Mouse (Mus musculus): Measurements from ENCODE around the gene Zbtb5. TPM values are rescaled to one million over a fixed set of nuclear protein-coding genes. Genes with fewer than 3 reads are reported as not detected.
"Not testable (repeated sequence)": the region's sequence is repeated elsewhere in the genome, so short reads cannot be mapped to it uniquely, and the experiment has no call there.

Zbtb5 gene
- polyA plus RNA-seq, 1 experiment from 2014 or later, result 22.8 TPM

- Histone ChIP-seq H3K9me3 (no peaks in the 10 kb centered on the region), H3K9ac (no peak overlapping the region), H3K4me3 (no peak overlapping the region), H3K27me3 (no peaks in the 10 kb centered on the region), H3K36me3 (no peaks in the 10 kb centered on the region), H3K4me2 (no peak overlapping the region), H3K27ac (no peak overlapping the region), H3K4me1 (no peaks in the 10 kb centered on the region)
- ATAC-seq (ENCODE audit: insufficient number of reproducible peaks, low FRiP score, low TSS enrichment, low read depth), result no peak
- 70% methylated on average over 11 of the region's 11 CpGs for WGBS
Observed at GRCm38 (mm10) chr4:44963156-44963555, 49.1 kb downstream of the Zbtb5 start.

GRCm38 (mm10) chr4:44959220-44959619 lies 53.0 kb downstream of the Zbtb5 start:
- Histone ChIP-seq H3K36me3 (no peaks in the 10 kb centered on the region), H3K27ac (no peak overlapping the region), H3K9me3 (no peaks in the 10 kb centered on the region), H3K27me3 (no peaks in the 10 kb centered on the region), H3K4me3 (no peak overlapping the region), H3K4me2 (no peak overlapping the region), H3K4me1 (no peaks in the 10 kb centered on the region), H3K9ac (no peak overlapping the region)
- no peak for ATAC-seq (ENCODE audit: insufficient number of reproducible peaks, low FRiP score, low TSS enrichment, low read depth)
- 92% methylated on average over 13 of the region's 13 CpGs for WGBS

- ATAC-seq (ENCODE audit: insufficient number of reproducible peaks, low FRiP score, low TSS enrichment, low read depth), result no peak
- no peak overlapping the region for H3K9ac ChIP-seq
- 86% methylated on average over 9 of the region's 9 CpGs for WGBS
- H3K4me3 ChIP-seq, result no peak overlapping the region
- H3K36me3 ChIP-seq, result no peaks in the 10 kb centered on the region
- no peaks in the 10 kb centered on the region for H3K4me1 ChIP-seq
- H3K4me2 ChIP-seq, result no peak overlapping the region
- H3K27ac ChIP-seq, result no peak overlapping the region
- no peaks in the 10 kb centered on the region for H3K9me3 ChIP-seq
- H3K27me3 ChIP-seq, result no peaks in the 10 kb centered on the region
Observed at GRCm38 (mm10) chr4:44958776-44959175, 53.4 kb downstream of the Zbtb5 start.

- H3K4me1 ChIP-seq, result no peaks in the 10 kb centered on the region
- H3K4me3 ChIP-seq, result no peak overlapping the region
- no peaks in the 10 kb centered on the region for H3K36me3 ChIP-seq
- no peaks in the 10 kb centered on the region for H3K27me3 ChIP-seq
- no peaks in the 10 kb centered on the region for H3K9me3 ChIP-seq
- H3K4me2 ChIP-seq, result no peak overlapping the region
- no peak for ATAC-seq (ENCODE audit: insufficient number of reproducible peaks, low FRiP score, low TSS enrichment, low read depth)
- no peak overlapping the region for H3K9ac ChIP-seq
- WGBS, result 75% methylated on average over 9 of the region's 9 CpGs
- H3K27ac ChIP-seq, result no peak overlapping the region
Observed at GRCm38 (mm10) chr4:44953041-44953440, 59.2 kb downstream of the Zbtb5 start.

GRCm38 (mm10) chr4:44948314-44948713 lies 63.9 kb downstream of the Zbtb5 start:
- H3K27ac ChIP-seq, result no peak overlapping the region
- H3K36me3 ChIP-seq, result no peaks in the 10 kb centered on the region
- WGBS, result 100% methylated on average over 1 of the region's 1 CpGs
- H3K4me3 ChIP-seq, result no peak overlapping the region
- ATAC-seq (ENCODE audit: insufficient number of reproducible peaks, low FRiP score, low TSS enrichment, low read depth), result no peak
- no peak overlapping the region for H3K4me2 ChIP-seq
- H3K27me3 ChIP-seq, result no peaks in the 10 kb centered on the region
- H3K9me3 ChIP-seq, result no peaks in the 10 kb centered on the region
- no peaks in the 10 kb centered on the region for H3K4me1 ChIP-seq
- no peak overlapping the region for H3K9ac ChIP-seq

- Histone ChIP-seq H3K4me3 (no peak overlapping the region), H3K9me3 (no peaks in the 10 kb centered on the region)
- 85% methylated on average over 5 of the region's 5 CpGs for WGBS
Observed at GRCm38 (mm10) chr4:44947464-44947863, 64.7 kb downstream of the Zbtb5 start.

GRCm38 (mm10) chr4:44946126-44946525 lies 66.1 kb downstream of the Zbtb5 start:
- ATAC-seq (ENCODE audit: insufficient number of reproducible peaks, low FRiP score, low TSS enrichment, low read depth); H3K9ac ChIP-seq; H3K9me3 ChIP-seq; H3K4me3 ChIP-seq; H3K36me3 ChIP-seq; H3K4me1 ChIP-seq; H3K4me2 ChIP-seq; H3K27ac ChIP-seq; H3K27me3 ChIP-seq: not testable (repeated sequence)
- WGBS, result 97% methylated on average over 2 of the region's 2 CpGs

More at GRCm38 (mm10) chr4:44947464-44947863, 64.7 kb downstream of the Zbtb5 start:
- Histone ChIP-seq H3K9ac (no peak overlapping the region), H3K27ac (no peak overlapping the region), H3K4me2 (no peak overlapping the region), H3K36me3 (no peaks in the 10 kb centered on the region), H3K4me1 (no peaks in the 10 kb centered on the region), H3K27me3 (no peaks in the 10 kb centered on the region)
- no peak for ATAC-seq (ENCODE audit: insufficient number of reproducible peaks, low FRiP score, low TSS enrichment, low read depth)

- H3K9ac ChIP-seq, result no peak overlapping the region
- H3K4me2 ChIP-seq, result no peak overlapping the region
- no peak overlapping the region for H3K27ac ChIP-seq
- H3K9me3 ChIP-seq, result no peaks in the 10 kb centered on the region
- no peaks in the 10 kb centered on the region for H3K36me3 ChIP-seq
- no peak for ATAC-seq (ENCODE audit: insufficient number of reproducible peaks, low FRiP score, low TSS enrichment, low read depth)
- no peak overlapping the region for H3K4me3 ChIP-seq
- H3K27me3 ChIP-seq, result no peaks in the 10 kb centered on the region
- no peaks in the 10 kb centered on the region for H3K4me1 ChIP-seq
- 69% methylated on average over 10 of the region's 10 CpGs for WGBS
Observed at GRCm38 (mm10) chr4:44944426-44945075, 67.7 kb downstream of the Zbtb5 start.

- WGBS, result 84% methylated on average over 6 of the region's 6 CpGs
- no peak overlapping the region for H3K9ac ChIP-seq
- H3K36me3 ChIP-seq, result no peaks in the 10 kb centered on the region
- H3K9me3 ChIP-seq, result no peaks in the 10 kb centered on the region
- H3K27ac ChIP-seq, result no peak overlapping the region
- ATAC-seq (ENCODE audit: insufficient number of reproducible peaks, low FRiP score, low TSS enrichment, low read depth), result no peak
- H3K27me3 ChIP-seq, result no peaks in the 10 kb centered on the region
- H3K4me1 ChIP-seq, result no peaks in the 10 kb centered on the region
- H3K4me3 ChIP-seq, result no peak overlapping the region
- no peak overlapping the region for H3K4me2 ChIP-seq
Observed at GRCm38 (mm10) chr4:44943480-44943879, 68.7 kb downstream of the Zbtb5 start.

GRCm38 (mm10) chr4:44942237-44942636 lies 70.0 kb downstream of the Zbtb5 start:
- Histone ChIP-seq H3K27ac (no peak overlapping the region), H3K4me3 (no peak overlapping the region), H3K27me3 (no peaks in the 10 kb centered on the region), H3K9me3 (no peaks in the 10 kb centered on the region), H3K9ac (no peak overlapping the region), H3K4me2 (no peak overlapping the region), H3K4me1 (no peaks in the 10 kb centered on the region), H3K36me3 (no peaks in the 10 kb centered on the region)
- no peak for ATAC-seq (ENCODE audit: insufficient number of reproducible peaks, low FRiP score, low TSS enrichment, low read depth)
- 77% methylated on average over 1 of the region's 1 CpGs for WGBS

Other genes with a start within 250 kb of the Zbtb5 start
- 62.2 and 65.4 TPM in 2 replicates for gene Grhpr, start 31.0 kb downstream of the Zbtb5 start, polyA plus RNA-seq (2015; fragmentation: Nextera tagmentation; extraction: Ambion mirVana)
- gene Polr1e, start 6.2 kb upstream of the Zbtb5 start, polyA plus RNA-seq (2015; fragmentation: Nextera tagmentation; extraction: Ambion mirVana), result 29.2 and 36.1 TPM in 2 replicates
- gene Fbxo10, start 72.2 kb upstream of the Zbtb5 start, polyA plus RNA-seq (2015; fragmentation: Nextera tagmentation; extraction: Ambion mirVana), result 18.0 and 18.7 TPM in 2 replicates
- gene Tomm5, start 95.7 kb upstream of the Zbtb5 start, polyA plus RNA-seq (2015; fragmentation: Nextera tagmentation; extraction: Ambion mirVana), result 210 and 217 TPM in 2 replicates
- gene Frmpd1, start 172.5 kb upstream of the Zbtb5 start, polyA plus RNA-seq (2015; fragmentation: Nextera tagmentation; extraction: Ambion mirVana), result 3.4 and 3.6 TPM in 2 replicates